Mouse (Mus musculus): ENCODE data around the gene Fcnb. TPM values are rescaled to one million over a fixed set of nuclear protein-coding genes. Genes with fewer than 3 reads are reported as not detected.

Fcnb gene
- polyA plus RNA-seq, 1 experiment, result not detected

DNA sequence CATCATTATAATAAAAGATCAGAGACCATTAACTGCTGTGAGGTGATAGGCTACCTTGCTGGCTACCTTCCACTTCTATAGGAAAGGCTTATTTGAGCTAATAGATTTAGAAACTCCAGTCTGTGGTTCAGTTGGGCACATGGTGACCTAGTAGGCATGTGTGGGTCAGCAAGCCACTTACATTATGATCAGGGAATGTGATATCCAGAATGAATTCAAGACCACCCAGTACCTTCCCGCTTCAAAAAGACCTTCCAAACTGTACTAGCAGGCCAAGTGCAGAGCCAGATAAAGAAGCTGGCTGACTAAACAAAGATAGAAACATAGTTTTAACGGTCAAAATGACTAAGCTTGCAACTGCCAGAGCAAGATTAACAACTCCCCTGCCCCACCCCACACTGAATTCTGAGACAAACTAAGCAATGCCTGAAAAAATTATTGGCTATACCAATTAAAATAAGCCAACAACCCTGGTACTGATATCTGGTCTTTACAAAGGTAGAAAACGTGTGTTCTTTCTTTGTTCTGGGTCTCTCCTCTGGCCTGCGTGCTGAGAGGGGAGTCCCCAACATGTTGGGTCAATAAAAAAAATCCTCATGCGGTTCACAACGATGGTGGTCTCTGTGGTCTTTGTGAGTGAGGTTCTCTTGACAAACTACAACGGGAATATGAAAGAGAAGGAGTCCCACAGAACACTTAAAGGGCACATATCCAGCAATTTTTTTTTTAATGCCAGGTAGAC is 20.2 kb downstream of the Fcnb start:
- Histone ChIP-seq H3K4me1 (ENCODE audit: control insufficient read depth, insufficient read depth, low read length) (no peaks in the 10 kb centered on the region), H3K4me3 (ENCODE audit: insufficient read depth, low read length) (no peak overlapping the region), H3K27ac (ENCODE audit: insufficient read depth, low read depth, low read length) (no peak overlapping the region)
- TF ChIP-seq CTCF (IDR thresholded peaks at IDR 0.05; ENCODE audit: low read depth, low read length) (no peak), POLR2A (IDR thresholded peaks at IDR 0.05; ENCODE audit: borderline replicate concordance, low read depth, low read length) (no peak)

GRCm38 (mm10) chr2:28063711-28064338 is 20.9 kb downstream of the Fcnb start:
- no peak overlapping the region for H3K27ac ChIP-seq (ENCODE audit: insufficient read depth, low read depth, low read length)

DNA sequence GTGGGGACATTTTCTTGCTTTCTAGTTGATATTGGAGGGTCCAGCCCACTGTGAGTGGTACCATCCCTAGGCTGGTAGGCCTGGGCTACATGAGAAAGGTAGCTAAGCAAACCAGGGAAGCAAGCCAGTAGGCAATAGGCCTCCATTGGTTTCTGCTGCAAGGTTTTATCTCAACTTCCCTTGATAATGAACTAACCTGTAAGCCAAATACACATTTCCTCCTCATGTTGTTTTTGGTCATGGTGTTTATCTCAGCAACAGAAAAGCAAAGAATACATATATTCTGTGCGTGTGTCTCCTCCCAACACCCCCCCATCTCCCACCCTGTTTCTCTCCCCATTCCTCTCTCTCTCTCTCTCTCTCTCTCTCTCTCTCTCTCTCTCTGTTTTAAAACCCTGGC is 24.8 kb downstream of the Fcnb start:
- Histone ChIP-seq H3K27ac (ENCODE audit: insufficient read depth, low read depth, low read length) (no peak overlapping the region), H3K4me3 (ENCODE audit: insufficient read depth, low read length) (no peak overlapping the region), H3K4me1 (ENCODE audit: control insufficient read depth, insufficient read depth, low read length) (no peaks in the 10 kb centered on the region)
- no peak for TF ChIP-seq POLR2A (IDR thresholded peaks at IDR 0.05; ENCODE audit: borderline replicate concordance, low read depth, low read length)
- TF ChIP-seq CTCF (IDR thresholded peaks at IDR 0.05; ENCODE audit: low read depth, low read length), result no peak

More at GRCm38 (mm10) chr2:28063711-28064338, 20.9 kb downstream of the Fcnb start:
- H3K4me1 ChIP-seq (ENCODE audit: control insufficient read depth, insufficient read depth, low read length), result no peaks in the 10 kb centered on the region
- H3K4me3 ChIP-seq (ENCODE audit: insufficient read depth, low read length), result no peak overlapping the region
- TF ChIP-seq CTCF (IDR thresholded peaks at IDR 0.05; ENCODE audit: low read depth, low read length), result no peak
- no peak for TF ChIP-seq POLR2A (IDR thresholded peaks at IDR 0.05; ENCODE audit: borderline replicate concordance, low read depth, low read length)

DNA sequence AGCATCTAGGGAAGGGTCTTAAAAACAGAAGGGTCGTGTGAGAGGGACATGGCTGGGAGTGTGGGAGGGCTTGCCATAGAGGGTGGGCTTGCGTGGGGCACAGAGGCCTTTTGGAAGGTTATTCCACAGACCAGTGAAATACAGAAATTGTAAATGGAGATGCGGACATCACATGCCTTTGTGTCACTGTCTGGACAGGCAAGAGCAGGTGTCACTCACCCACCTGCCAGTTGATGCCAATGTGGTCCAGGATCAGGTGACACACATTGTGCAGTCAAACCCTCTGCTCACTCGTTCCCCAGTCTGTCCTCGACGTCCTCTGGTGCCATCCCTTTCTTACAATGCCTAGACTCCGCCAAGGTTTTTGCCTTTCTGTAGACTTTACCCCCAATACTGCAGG is 37.6 kb downstream of the Fcnb start:
- H3K4me1 ChIP-seq (ENCODE audit: control insufficient read depth, insufficient read depth, low read length), result no peaks in the 10 kb centered on the region
- H3K4me3 ChIP-seq (ENCODE audit: insufficient read depth, low read length), result no peak overlapping the region
- TF ChIP-seq CTCF (IDR thresholded peaks at IDR 0.05; ENCODE audit: low read depth, low read length) (no peak), POLR2A (IDR thresholded peaks at IDR 0.05; ENCODE audit: borderline replicate concordance, low read depth, low read length) (no peak)
- no peak overlapping the region for H3K27ac ChIP-seq (ENCODE audit: insufficient read depth, low read depth, low read length)

DNA sequence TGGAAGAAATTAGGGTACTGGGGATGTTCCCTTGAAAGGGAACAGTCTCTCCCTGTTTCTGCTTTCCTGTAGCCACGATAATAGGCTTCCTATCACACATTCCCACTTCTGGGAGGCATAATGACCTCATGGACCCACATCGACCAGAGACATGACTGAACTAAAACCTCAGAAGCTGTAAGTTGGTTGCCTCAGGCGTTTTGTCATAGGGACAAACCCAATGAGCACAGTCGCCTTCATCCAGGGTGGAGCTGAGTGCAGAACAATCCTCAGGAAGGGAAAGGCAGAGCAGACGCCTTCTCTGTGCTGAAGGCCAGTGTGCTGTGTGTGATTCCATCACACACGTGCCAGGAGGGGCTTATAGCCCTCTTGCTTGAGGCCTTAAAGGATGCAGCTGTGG is 38.4 kb downstream of the Fcnb start:
- no peak for TF ChIP-seq POLR2A (IDR thresholded peaks at IDR 0.05; ENCODE audit: borderline replicate concordance, low read depth, low read length)
- TF ChIP-seq CTCF (IDR thresholded peaks at IDR 0.05; ENCODE audit: low read depth, low read length), result no peak
- Histone ChIP-seq H3K27ac (ENCODE audit: insufficient read depth, low read depth, low read length) (no peak overlapping the region), H3K4me3 (ENCODE audit: insufficient read depth, low read length) (no peak overlapping the region)

GRCm38 (mm10) chr2:28044920-28045598 is 39.6 kb downstream of the Fcnb start:
- TF ChIP-seq CTCF (IDR thresholded peaks at IDR 0.05; ENCODE audit: low read depth, low read length) (no peak), POLR2A (IDR thresholded peaks at IDR 0.05; ENCODE audit: borderline replicate concordance, low read depth, low read length) (no peak)
- no peak overlapping the region for H3K27ac ChIP-seq (ENCODE audit: insufficient read depth, low read depth, low read length)
- no peak overlapping the region for H3K4me3 ChIP-seq (ENCODE audit: insufficient read depth, low read length)
- H3K4me1 ChIP-seq (ENCODE audit: control insufficient read depth, insufficient read depth, low read length), result no peaks in the 10 kb centered on the region

More for the DNA sequence above, 38.4 kb downstream of the Fcnb start:
- H3K4me1 ChIP-seq (ENCODE audit: control insufficient read depth, insufficient read depth, low read length), result no peaks in the 10 kb centered on the region

DNA sequence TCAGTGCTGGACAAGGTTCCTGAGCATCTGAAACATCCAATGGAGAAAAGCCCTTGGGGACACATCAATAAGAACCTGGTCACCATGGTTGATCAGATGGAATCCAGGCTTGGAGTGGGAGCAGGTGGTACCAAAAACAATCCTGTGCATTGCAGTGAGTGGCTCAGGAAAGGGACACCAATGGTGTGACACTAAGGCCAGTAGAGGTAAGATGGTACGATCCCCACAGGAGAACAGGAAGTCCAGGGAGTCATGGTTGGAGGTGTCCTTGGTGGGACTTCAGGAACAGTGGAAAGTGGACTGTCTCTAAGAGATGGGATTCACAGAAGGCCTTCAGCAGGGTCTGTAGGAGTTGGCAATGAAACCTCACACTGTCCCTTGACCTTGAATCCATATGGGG is 44.2 kb downstream of the Fcnb start:
- H3K27ac ChIP-seq (ENCODE audit: insufficient read depth, low read depth, low read length), result no peak overlapping the region
- H3K4me3 ChIP-seq (ENCODE audit: insufficient read depth, low read length), result no peak overlapping the region
- no peak for TF ChIP-seq CTCF (IDR thresholded peaks at IDR 0.05; ENCODE audit: low read depth, low read length)
- no peak for TF ChIP-seq POLR2A (IDR thresholded peaks at IDR 0.05; ENCODE audit: borderline replicate concordance, low read depth, low read length)
- H3K4me1 ChIP-seq (ENCODE audit: control insufficient read depth, insufficient read depth, low read length), result no peaks in the 10 kb centered on the region

DNA sequence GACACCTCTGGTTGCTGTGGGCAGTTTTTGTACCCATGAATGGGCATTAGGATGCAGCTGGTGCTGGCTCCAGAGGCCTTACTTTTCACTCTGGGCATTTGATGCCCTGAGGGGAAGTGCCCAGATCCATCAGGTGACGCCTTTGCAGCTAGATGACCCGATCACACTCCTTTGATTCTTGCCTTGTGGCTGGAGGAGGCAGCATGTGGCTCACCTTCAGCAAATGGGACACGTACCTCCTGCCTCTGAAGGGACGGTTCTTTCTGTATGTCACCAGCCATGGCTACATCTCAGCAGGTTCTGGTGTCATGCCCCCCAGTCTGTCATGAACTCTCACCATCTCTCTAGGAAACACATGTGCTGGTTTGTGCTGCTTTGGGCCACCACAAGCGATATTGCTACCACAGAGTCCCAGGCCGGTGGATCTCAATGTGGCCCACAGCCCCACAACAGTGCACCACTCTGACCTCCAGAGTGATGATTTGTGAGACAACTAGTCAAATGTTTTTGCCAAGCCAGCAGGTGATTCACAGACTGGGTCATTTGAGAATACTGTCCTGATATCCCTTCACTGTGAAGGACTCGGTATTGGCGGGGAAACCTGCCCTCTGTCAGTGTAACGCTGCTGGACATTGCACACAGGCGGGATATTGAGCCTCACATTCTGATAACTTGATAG is 44.9 kb downstream of the Fcnb start:
- TF ChIP-seq POLR2A (IDR thresholded peaks at IDR 0.05; ENCODE audit: borderline replicate concordance, low read depth, low read length) (no peak), CTCF (IDR thresholded peaks at IDR 0.05; ENCODE audit: low read depth, low read length) (no peak)
- no peak overlapping the region for H3K27ac ChIP-seq (ENCODE audit: insufficient read depth, low read depth, low read length)
- H3K4me1 ChIP-seq (ENCODE audit: control insufficient read depth, insufficient read depth, low read length), result no peaks in the 10 kb centered on the region
- H3K4me3 ChIP-seq (ENCODE audit: insufficient read depth, low read length), result no peak overlapping the region

- TF ChIP-seq POLR2A (IDR thresholded peaks at IDR 0.05; ENCODE audit: borderline replicate concordance, low read depth, low read length) (no peak), CTCF (IDR thresholded peaks at IDR 0.05; ENCODE audit: low read depth, low read length) (no peak)
- no peak overlapping the region for H3K27ac ChIP-seq (ENCODE audit: insufficient read depth, low read depth, low read length)
- no peaks in the 10 kb centered on the region for H3K4me1 ChIP-seq (ENCODE audit: control insufficient read depth, insufficient read depth, low read length)
- H3K4me3 ChIP-seq (ENCODE audit: insufficient read depth, low read length), result no peak overlapping the region
Measured at GRCm38 (mm10) chr2:28038391-28039096, 46.1 kb downstream of the Fcnb start.
